Mouse (Mus musculus) hindbrain, postnatal 0 days (tissue): ENCODE results near the gene Nars2. TPM values are rescaled to one million over a fixed set of nuclear protein-coding genes. Genes with fewer than 3 reads are reported as not detected.

Experiments used
- ATAC-seq: fragments of 200-750 bp; cut with Nextera tagmentation; 2 replicates; pipeline ENCODE4 v1.8.0; 2017; ENCODE audit warnings: mild to moderate bottlenecking, moderate TSS enrichment, moderate library complexity
- DNase-seq: peaks from one replicate; pipeline ENCODE4 v3.0.0-alpha.2; 2015; ENCODE audit warnings: low spot score
- H3K27ac ChIP-seq: fragments of 300-500 bp; sonication (generic); 2 replicates; pipeline ENCODE4 v1.5.1; 2014; ENCODE audit warnings: mild to moderate bottlenecking
- H3K27me3 ChIP-seq: fragments of 300-500 bp; sonication (generic); 2 replicates; pipeline ENCODE4 v1.6.1; 2014; ENCODE audit warnings: low read length, mixed read lengths; ENCODE audit not compliant: insufficient read depth
- H3K36me3 ChIP-seq: fragments of 300-500 bp; sonication (generic); 2 replicates; pipeline ENCODE4 v1.6.1; 2014; ENCODE audit warnings: low read length, mixed read lengths; ENCODE audit not compliant: insufficient read depth
- H3K4me1 ChIP-seq: fragments of 300-500 bp; sonication (generic); 2 replicates; pipeline ENCODE4 v1.6.1; 2014; ENCODE audit warnings: antibody characterized with exemption, low read length, mixed read lengths; ENCODE audit not compliant: insufficient read depth
- H3K4me2 ChIP-seq: fragments of 300-500 bp; sonication (generic); 2 replicates; pipeline ENCODE4 v1.6.1; 2014; ENCODE audit warnings: low read depth, mild to moderate bottlenecking, low read length, moderate library complexity, mixed read lengths
- H3K4me3 ChIP-seq: fragments of 300-500 bp; sonication (generic); 2 replicates; pipeline ENCODE4 v1.5.1; 2014; ENCODE audit warnings: low read length
- H3K9ac ChIP-seq: fragments of 300-500 bp; sonication (generic); replicated peaks from 2 replicates; pipeline ENCODE4 v1.6.1; 2014; ENCODE audit warnings: mild to moderate bottlenecking, low read length, moderate library complexity, mixed read lengths
- H3K9me3 ChIP-seq: fragments of 300-500 bp; sonication (generic); 2 replicates; pipeline ENCODE4 v1.6.1; 2016; ENCODE audit warnings: low read length, mixed read lengths
- CTCF ChIP-seq: IDR thresholded peaks from 2 replicates; pipeline ENCODE4 v1.5.1; 2016; ENCODE audit warnings: antibody characterized with exemption, control low read depth, low read depth
- WGBS: fragments of 180-500 bp; shearing (Covaris S2); extraction: QIAGEN DNeasy Blood & Tissue Kit; methylation state at CpG from one replicate; pipeline ENCODE4 v1.1.7; 2014; 5-methylcytosine and 5-hydroxymethylcytosine counted together
- polyA plus RNA-seq: library from polyadenylated mRNA; unstranded; fragments of >200 nt; fragmentation: Nextera tagmentation; extraction: Ambion mirVana; gene quantifications from 2 replicates; pipeline ENCODE4 v1.2.1, GENCODE M21; 2015
- total RNA-seq: library from RNA; depleted of rRNA; stranded (reverse); fragments of >200 nt; gene quantifications from 2 replicates; pipeline ENCODE4 v1.2.3, GENCODE M21; 2014; rRNA removed

Nars2 gene
- total RNA-seq, result 7.4 and 10.4 TPM in 2 replicates
- polyA plus RNA-seq, result 13.2 and 17.3 TPM in 2 replicates

GRCm38 (mm10) chr7:96951281-96952051 is at the start of gene Nars2:
Gene Nars2 (plus strand): TSS chr7:96951505.
- TF ChIP-seq CTCF, result peak; percentile 75
- Histone ChIP-seq H3K9me3 (no peaks in the 10 kb centered on the region), H3K4me1 (0 out of 2 replicates have a peak, but pooled peaks cover 5% of the 10 kb centered on the region), H3K4me2 (peak within 1 kb of the TSS; percentile 88), H3K4me3 (peak within 1 kb of the TSS; percentile 58), H3K36me3 (no peaks in the 10 kb centered on the region), H3K27ac (peak within 1 kb of the TSS; percentile 82), H3K9ac (peak within 1 kb of the TSS; percentile 55), H3K27me3 (no peaks in the 10 kb centered on the region)
- DNase-seq (peak; percentile 98), ATAC-seq (peak; percentile 100)
- under 1% methylated on average over 62 of the region's 62 CpGs for whole genome bisulfite sequencing

GRCm38 (mm10) chr7:96902183-96902582 is 49.1 kb upstream of the Nars2 start:
- DNase-seq, result no peak
- TF ChIP-seq CTCF, result no peak
- H3K27ac ChIP-seq, result no peak overlapping the region
- H3K4me3 ChIP-seq, result no peak overlapping the region
- H3K27me3 ChIP-seq, result no peaks in the 10 kb centered on the region
- no peak for ATAC-seq
- no peaks in the 10 kb centered on the region for H3K9me3 ChIP-seq
- H3K4me1 ChIP-seq, result peaks cover 13% of the 10 kb centered on the region; the same call in 1 of the 2 replicates
- H3K4me2 ChIP-seq, result no peak overlapping the region
- H3K36me3 ChIP-seq, result no peaks in the 10 kb centered on the region
- 72% methylated on average over 5 of the region's 5 CpGs for WGBS
- H3K9ac ChIP-seq, result no peak overlapping the region

DNA sequence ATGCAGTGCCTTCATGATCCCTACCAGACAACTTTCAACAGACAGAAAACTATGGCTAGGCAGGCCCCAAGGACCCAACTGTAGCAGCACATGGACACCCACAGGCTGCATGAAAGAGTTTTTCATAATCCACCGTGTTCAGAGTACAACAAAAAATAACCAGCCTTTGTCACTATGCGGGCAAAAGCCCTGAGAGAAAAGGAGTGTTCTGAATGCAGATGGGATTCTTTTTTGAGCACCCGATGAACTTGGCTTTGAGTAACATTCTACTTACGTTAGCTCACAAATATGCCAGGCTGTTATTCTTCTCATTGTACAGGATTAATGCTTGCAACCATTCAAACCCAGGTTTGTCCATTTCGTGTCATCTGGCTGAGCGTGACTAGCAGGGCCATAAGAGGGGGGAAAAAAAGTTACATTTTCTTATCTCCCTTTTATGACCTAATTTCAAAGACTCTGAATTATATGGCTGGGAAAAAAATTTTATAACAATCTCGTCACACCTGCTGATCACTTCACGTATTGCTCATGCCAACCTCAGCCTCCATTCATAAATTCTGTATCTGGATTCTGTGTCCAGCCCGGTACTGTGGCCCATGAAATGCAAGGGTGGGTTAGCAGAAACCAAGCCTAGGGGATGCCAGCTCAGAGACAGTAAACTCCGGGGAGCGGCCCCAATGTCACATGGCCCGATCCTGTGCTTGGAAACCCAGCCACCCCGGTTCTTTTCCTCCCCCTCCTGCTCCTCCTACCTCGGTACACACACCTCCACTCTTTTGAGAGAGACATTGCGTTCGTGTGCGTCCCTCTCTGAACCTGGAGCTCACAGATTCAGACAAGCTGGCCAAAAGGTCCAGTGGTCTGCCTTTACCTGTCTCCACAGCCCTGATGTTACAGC is 48.0 kb upstream of the Nars2 start:
- ATAC-seq (no peak), DNase-seq (no peak)
- H3K9me3 ChIP-seq, result no peaks in the 10 kb centered on the region
- TF ChIP-seq CTCF, result no peak
- no peaks in the 10 kb centered on the region for H3K36me3 ChIP-seq
- H3K27ac ChIP-seq, result no peak overlapping the region
- H3K27me3 ChIP-seq, result no peaks in the 10 kb centered on the region
- H3K4me2 ChIP-seq, result no peak overlapping the region
- peaks cover 17% of the 10 kb centered on the region; the same call in 1 of the 2 replicates for H3K4me1 ChIP-seq
- 72% methylated on average over 17 of the region's 17 CpGs for WGBS
- H3K4me3 ChIP-seq, result no peak overlapping the region
- no peak overlapping the region for H3K9ac ChIP-seq

DNA sequence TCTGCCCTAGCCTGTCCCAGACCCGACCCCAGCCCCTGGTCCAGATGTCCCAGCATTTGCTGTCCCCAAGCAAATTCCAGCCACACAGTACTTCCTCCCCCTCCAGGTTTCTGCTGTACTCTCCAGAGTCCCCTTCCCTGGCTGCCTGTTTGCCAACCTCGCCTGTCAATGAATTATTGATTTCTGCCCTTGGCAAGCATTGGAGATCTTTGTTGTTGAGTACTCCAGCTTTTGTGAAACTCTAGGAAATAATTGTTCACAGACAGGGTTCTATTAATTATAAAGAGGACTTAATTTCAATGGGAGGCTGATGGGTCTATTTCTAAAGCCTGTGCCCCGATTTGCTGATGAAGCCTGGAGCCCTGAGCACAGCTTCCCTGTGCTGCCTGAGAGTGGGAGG is 46.9 kb upstream of the Nars2 start:
- Histone ChIP-seq H3K27ac (no peak overlapping the region), H3K9me3 (no peaks in the 10 kb centered on the region), H3K27me3 (no peaks in the 10 kb centered on the region), H3K4me3 (no peak overlapping the region), H3K9ac (no peak overlapping the region), H3K4me2 (no peak overlapping the region), H3K36me3 (no peaks in the 10 kb centered on the region), H3K4me1 (peaks cover 8% of the 10 kb centered on the region; the same call in 1 of the 2 replicates)
- ATAC-seq (no peak), DNase-seq (no peak)
- no peak for TF ChIP-seq CTCF
- 45% methylated on average over 3 of the region's 3 CpGs for WGBS

- H3K36me3 ChIP-seq, result no peaks in the 10 kb centered on the region
- H3K9me3 ChIP-seq, result no peaks in the 10 kb centered on the region
- H3K9ac ChIP-seq, result no peak overlapping the region
- no peak for TF ChIP-seq CTCF
- DNase-seq (no peak), ATAC-seq (no peak)
- 85% methylated on average over 1 of the region's 1 CpGs for WGBS
- H3K4me3 ChIP-seq, result no peak overlapping the region
- no peak overlapping the region for H3K4me2 ChIP-seq
- no peaks in the 10 kb centered on the region for H3K27me3 ChIP-seq
- H3K27ac ChIP-seq, result no peak overlapping the region
- peaks cover 8% of the 10 kb centered on the region; the same call in 1 of the 2 replicates for H3K4me1 ChIP-seq
Measured at GRCm38 (mm10) chr7:96904936-96905335, 46.4 kb upstream of the Nars2 start.

DNA sequence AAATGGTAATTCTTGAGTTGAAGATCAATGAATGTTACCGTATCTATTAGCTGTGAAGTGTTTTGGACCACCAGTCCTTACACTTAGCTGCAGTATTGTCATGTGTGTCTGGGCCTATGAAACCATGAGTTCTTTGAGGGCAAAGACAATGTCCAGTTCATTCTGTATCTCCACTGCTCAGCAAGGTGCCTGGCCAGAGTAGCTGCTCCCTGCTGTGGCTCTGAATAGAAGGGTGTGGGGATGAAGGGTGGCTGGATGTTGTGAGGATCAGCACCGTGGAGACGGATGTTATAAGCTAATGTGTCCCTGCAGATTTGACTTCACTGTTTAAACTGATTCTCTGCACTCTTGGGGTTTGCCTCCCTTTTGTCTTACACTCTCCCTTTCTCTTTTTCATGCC is 45.9 kb upstream of the Nars2 start:
- no peak for ATAC-seq

More for the DNA sequence above, 45.9 kb upstream of the Nars2 start:
- H3K4me2 ChIP-seq, result no peak overlapping the region
- H3K27ac ChIP-seq, result no peak overlapping the region
- H3K4me1 ChIP-seq, result peaks cover 8% of the 10 kb centered on the region; the same call in 1 of the 2 replicates
- no peaks in the 10 kb centered on the region for H3K27me3 ChIP-seq
- no peak for TF ChIP-seq CTCF
- no peak overlapping the region for H3K9ac ChIP-seq
- H3K4me3 ChIP-seq, result no peak overlapping the region
- 59% methylated on average over 3 of the region's 3 CpGs for WGBS
- no peak for DNase-seq
- no peaks in the 10 kb centered on the region for H3K9me3 ChIP-seq
- H3K36me3 ChIP-seq, result no peaks in the 10 kb centered on the region
